Mouse (Mus musculus): Measurements from ENCODE around the gene Met. TPM values are rescaled to one million over a fixed set of nuclear protein-coding genes. Genes with fewer than 3 reads are reported as not detected.

The Met gene
- polyA plus RNA-seq, 1 experiment from 2014 or later = 9.3 TPM

- DNase-seq (ENCODE audit: low spot score) (peak; percentile 64), ATAC-seq (peak; percentile 64)
- H3K9me3 ChIP-seq (ENCODE audit: low read length) = no peaks in the 10 kb centered on the region
- TF ChIP-seq CTCF (IDR thresholded peaks at IDR 0.05) (no peak), EP300 (IDR thresholded peaks at IDR 0.05) (peak; percentile 87)
- H3K4me3 ChIP-seq (ENCODE audit: low read depth, low read length) = no peak overlapping the region
- no peaks in the 10 kb centered on the region for H3K36me3 ChIP-seq (ENCODE audit: insufficient read depth, low read length)
- H3K27ac ChIP-seq (ENCODE audit: low read length) = no peak overlapping the region
- H3K4me2 ChIP-seq (replicated peaks; ENCODE audit: low read depth, low read length) = no peak overlapping the region
- no peaks in the 10 kb centered on the region for H3K4me1 ChIP-seq (ENCODE audit: insufficient read depth, low read depth, low read length)
- WGBS = 36% methylated on average over 5 of the region's 5 CpGs
- H3K9ac ChIP-seq (replicated peaks; ENCODE audit: low read depth) = no peak overlapping the region
- H3K27me3 ChIP-seq (replicated peaks; ENCODE audit: insufficient read depth, low read length) = no peaks in the 10 kb centered on the region
These were observed 12.3 kb upstream of the Met start for GRCm38 (mm10) chr6:17451305-17451704.

- no peaks in the 10 kb centered on the region for H3K36me3 ChIP-seq (ENCODE audit: insufficient read depth, low read length)
- H3K27me3 ChIP-seq (replicated peaks; ENCODE audit: insufficient read depth, low read length) = no peaks in the 10 kb centered on the region
- H3K9me3 ChIP-seq (ENCODE audit: low read length) = no peaks in the 10 kb centered on the region
- 87% methylated on average over 1 of the region's 1 CpGs for WGBS
- no peak overlapping the region for H3K9ac ChIP-seq (replicated peaks; ENCODE audit: low read depth)
- no peaks in the 10 kb centered on the region for H3K4me1 ChIP-seq (ENCODE audit: insufficient read depth, low read depth, low read length)
- no peak overlapping the region for H3K27ac ChIP-seq (ENCODE audit: low read length)
- DNase-seq (ENCODE audit: low spot score) (no peak), ATAC-seq (no peak)
- no peak overlapping the region for H3K4me3 ChIP-seq (ENCODE audit: low read depth, low read length)
- TF ChIP-seq EP300 (IDR thresholded peaks at IDR 0.05) (no peak), CTCF (IDR thresholded peaks at IDR 0.05) (no peak)
- H3K4me2 ChIP-seq (replicated peaks; ENCODE audit: low read depth, low read length) = no peak overlapping the region
These were observed 8.5 kb upstream of the Met start for GRCm38 (mm10) chr6:17455116-17455515.

DNA sequence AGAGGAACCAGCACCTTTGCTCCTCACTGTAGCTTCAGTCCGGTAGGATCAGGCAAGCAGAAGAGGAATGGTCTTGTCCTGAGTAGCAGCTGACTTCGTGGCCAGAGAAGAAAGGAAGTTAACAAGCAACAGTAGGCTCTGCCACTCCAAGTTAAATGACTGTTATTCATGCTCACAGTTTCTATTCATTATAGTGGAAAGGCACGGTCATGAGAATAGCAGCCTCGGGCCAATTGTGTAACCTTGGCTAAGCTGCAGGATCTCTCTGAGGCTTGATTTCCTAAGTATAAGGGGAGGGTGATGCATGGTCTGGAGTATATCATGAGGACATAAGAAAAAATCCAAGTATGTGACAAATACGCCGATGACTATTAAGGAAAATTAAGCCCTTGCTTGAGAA lies 4.0 kb upstream of the Met start:
- no peak for ATAC-seq

DNA sequence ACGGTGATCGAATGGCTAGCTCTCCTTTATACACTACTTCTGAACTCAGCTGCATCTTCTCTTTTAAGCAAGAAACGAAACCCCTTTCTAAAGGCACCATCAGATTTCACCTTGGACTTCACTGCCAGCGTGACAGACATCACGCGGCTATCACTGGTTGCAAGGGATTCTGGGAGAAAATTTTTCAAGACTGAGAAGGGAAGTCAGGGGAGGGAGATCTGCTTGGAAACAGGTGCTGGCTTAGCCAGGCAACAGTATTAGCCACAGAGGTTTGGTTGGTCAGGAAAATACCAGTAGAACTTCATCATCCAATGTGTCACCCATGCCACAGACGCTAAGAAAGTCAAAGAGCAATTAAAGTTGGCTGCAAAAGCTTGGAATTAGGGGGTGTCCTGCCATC lies 2.2 kb upstream of the Met start:
- H3K4me3 ChIP-seq (ENCODE audit: low read depth, low read length) = no peak overlapping the region
- H3K9me3 ChIP-seq (ENCODE audit: low read length) = no peaks in the 10 kb centered on the region
- no peak overlapping the region for H3K9ac ChIP-seq (replicated peaks; ENCODE audit: low read depth)
- H3K4me1 ChIP-seq (ENCODE audit: insufficient read depth, low read depth, low read length) = no peaks in the 10 kb centered on the region
- no peak overlapping the region for H3K27ac ChIP-seq (ENCODE audit: low read length)
- no peaks in the 10 kb centered on the region for H3K27me3 ChIP-seq (replicated peaks; ENCODE audit: insufficient read depth, low read length)
- H3K36me3 ChIP-seq (ENCODE audit: insufficient read depth, low read length) = no peaks in the 10 kb centered on the region
- no peak for DNase-seq (ENCODE audit: low spot score)
- TF ChIP-seq EP300 (IDR thresholded peaks at IDR 0.05) = no peak
- no peak for TF ChIP-seq CTCF (IDR thresholded peaks at IDR 0.05)
- no peak for ATAC-seq
- H3K4me2 ChIP-seq (replicated peaks; ENCODE audit: low read depth, low read length) = no peak overlapping the region
- 75% methylated on average over 7 of the region's 7 CpGs for WGBS

More for the DNA sequence above, 4.0 kb upstream of the Met start:
- Histone ChIP-seq H3K4me3 (ENCODE audit: low read depth, low read length) (no peak overlapping the region), H3K9ac (replicated peaks; ENCODE audit: low read depth) (no peak overlapping the region), H3K36me3 (ENCODE audit: insufficient read depth, low read length) (no peaks in the 10 kb centered on the region), H3K4me1 (ENCODE audit: insufficient read depth, low read depth, low read length) (no peaks in the 10 kb centered on the region), H3K4me2 (replicated peaks; ENCODE audit: low read depth, low read length) (no peak overlapping the region), H3K27me3 (replicated peaks; ENCODE audit: insufficient read depth, low read length) (no peaks in the 10 kb centered on the region), H3K27ac (ENCODE audit: low read length) (no peak overlapping the region), H3K9me3 (ENCODE audit: low read length) (no peaks in the 10 kb centered on the region)
- no peak for TF ChIP-seq EP300 (IDR thresholded peaks at IDR 0.05)
- TF ChIP-seq CTCF (IDR thresholded peaks at IDR 0.05) = no peak
- no peak for DNase-seq (ENCODE audit: low spot score)
- WGBS = 72% methylated on average over 6 of the region's 6 CpGs

- Histone ChIP-seq H3K36me3 (ENCODE audit: insufficient read depth, low read length) (no peaks in the 10 kb centered on the region), H3K27me3 (replicated peaks; ENCODE audit: insufficient read depth, low read length) (no peaks in the 10 kb centered on the region), H3K27ac (ENCODE audit: low read length) (peak overlapping the region; percentile 71; the same call in 1 of the 2 replicates), H3K4me2 (replicated peaks; ENCODE audit: low read depth, low read length) (peak overlapping the region; percentile 96), H3K4me1 (ENCODE audit: insufficient read depth, low read depth, low read length) (no peaks in the 10 kb centered on the region), H3K9me3 (ENCODE audit: low read length) (no peaks in the 10 kb centered on the region), H3K4me3 (ENCODE audit: low read depth, low read length) (peak overlapping the region; percentile 65), H3K9ac (replicated peaks; ENCODE audit: low read depth) (peak overlapping the region; percentile 29; the same call in 1 of the 2 replicates)
- no peak for TF ChIP-seq EP300 (IDR thresholded peaks at IDR 0.05)
- no peak for TF ChIP-seq CTCF (IDR thresholded peaks at IDR 0.05)
- ATAC-seq = peak; percentile 70
- peak; percentile 64 for DNase-seq (ENCODE audit: low spot score)
- 6% methylated on average over 15 of the region's 15 CpGs for WGBS
These were observed 853 bp downstream of the Met start for GRCm38 (mm10) chr6:17464281-17465025.

- Histone ChIP-seq H3K4me3 (ENCODE audit: low read depth, low read length) (no peak overlapping the region), H3K4me2 (replicated peaks; ENCODE audit: low read depth, low read length) (peak overlapping the region; percentile 22; the same call in 1 of the 2 replicates), H3K36me3 (ENCODE audit: insufficient read depth, low read length) (no peaks in the 10 kb centered on the region), H3K27ac (ENCODE audit: low read length) (no peak overlapping the region), H3K9me3 (ENCODE audit: low read length) (no peaks in the 10 kb centered on the region), H3K9ac (replicated peaks; ENCODE audit: low read depth) (no peak overlapping the region), H3K4me1 (ENCODE audit: insufficient read depth, low read depth, low read length) (no peaks in the 10 kb centered on the region), H3K27me3 (replicated peaks; ENCODE audit: insufficient read depth, low read length) (no peaks in the 10 kb centered on the region)
- TF ChIP-seq CTCF (IDR thresholded peaks at IDR 0.05) = no peak
- no peak for TF ChIP-seq EP300 (IDR thresholded peaks at IDR 0.05)
- no peak for ATAC-seq
- 52% methylated on average over 3 of the region's 3 CpGs for WGBS
- no peak for DNase-seq (ENCODE audit: low spot score)
These were observed 2.9 kb downstream of the Met start for GRCm38 (mm10) chr6:17466526-17466925.

Data from lung, postnatal 0 days (tissue).